Mouse (Mus musculus) left cerebral cortex, postnatal 36 days (tissue): ENCODE measurements around the gene Lmod3. TPM values are rescaled to one million over a fixed set of nuclear protein-coding genes. Genes with fewer than 3 reads are reported as not detected.
"Not testable (repeated sequence)": the region's sequence is repeated elsewhere in the genome, so short reads cannot be mapped to it uniquely, and the experiment has no call there.

ENCODE experiments used
- DNase-seq, 2 experiments: peaks; one replicate each; pipeline ENCODE4 v3.0.0; 2021 to 2022; ENCODE audit warnings: low spot score in 2 of 2, mixed read lengths in 1 of 2
- intact Hi-C: fragments of 180-260 bp; cut with DNase I; formaldehyde crosslinking; loops from one replicate; pipeline ENCODE4 v1.15.1; 2025
- total RNA-seq, 2 experiments: library from RNA; stranded (reverse); gene quantifications; 2 replicates each; pipeline ENCODE4 v1.2.3; 2021

Gene Lmod3
- total RNA-seq, 2 experiments from 2014 or later, result 0.17 TPM; not detected in 1

- intact Hi-C loops, result loop anchor here (1.0 to 5.0 kb wide), 4 partner anchors 119 to 464 kb away; no protein-coding TSS in a partner anchor
- DNase-seq, result peak; percentile 68 to 75
Observed at GRCm38 (mm10) chr6:97278014-97278787, 25.6 kb upstream of the Lmod3 start.

GRCm38 (mm10) chr6:97276890-97277497 lies 24.4 kb upstream of the Lmod3 start:
- DNase-seq, result no peak
- intact Hi-C loops, result loop anchor here (5.0 kb wide), 2 partner anchors 120 to 465 kb away; no protein-coding TSS in a partner anchor

- no peak for DNase-seq
- intact Hi-C loops, result loop anchor here (5.0 kb wide), 2 partner anchors 121 to 466 kb away; no protein-coding TSS in a partner anchor
Observed at GRCm38 (mm10) chr6:97276366-97276765, 23.8 kb upstream of the Lmod3 start.

GRCm38 (mm10) chr6:97275760-97276159 lies 23.2 kb upstream of the Lmod3 start:
- intact Hi-C loops, result loop anchor here (5.0 kb wide), 2 partner anchors 122 to 467 kb away; no protein-coding TSS in a partner anchor
- DNase-seq, result no peak

GRCm38 (mm10) chr6:97273777-97274176 lies 21.2 kb upstream of the Lmod3 start:
- intact Hi-C loops, result no loop called here
- DNase-seq, result no peak

GRCm38 (mm10) chr6:97273058-97273710 lies 20.6 kb upstream of the Lmod3 start:
- DNase-seq, result no peak
- intact Hi-C loops, result no loop called here

- intact Hi-C loops, result no loop called here
- DNase-seq, result no peak
Observed at GRCm38 (mm10) chr6:97272349-97272748, 19.8 kb upstream of the Lmod3 start.

GRCm38 (mm10) chr6:97269596-97269995 lies 17.0 kb upstream of the Lmod3 start:
- no peak for DNase-seq
- intact Hi-C loops, result no loop called here

- no peak for DNase-seq
- intact Hi-C loops, result no loop called here
Observed at GRCm38 (mm10) chr6:97267132-97267531, 14.6 kb upstream of the Lmod3 start.

GRCm38 (mm10) chr6:97266661-97267060 lies 14.1 kb upstream of the Lmod3 start:
- intact Hi-C loops, result no loop called here
- DNase-seq, result no peak

GRCm38 (mm10) chr6:97265705-97266104 lies 13.1 kb upstream of the Lmod3 start:
- DNase-seq, result no peak
- intact Hi-C loops, result no loop called here

GRCm38 (mm10) chr6:97265240-97265639 lies 12.7 kb upstream of the Lmod3 start:
- intact Hi-C loops, result no loop called here
- DNase-seq, result no peak

- intact Hi-C loops, result not testable (repeated sequence)
Observed at GRCm38 (mm10) chr6:97263750-97264149, 11.2 kb upstream of the Lmod3 start.

GRCm38 (mm10) chr6:97262229-97262628 lies 9.7 kb upstream of the Lmod3 start:
- no peak for DNase-seq
- intact Hi-C loops, result no loop called here

More at GRCm38 (mm10) chr6:97263750-97264149, 11.2 kb upstream of the Lmod3 start:
- not testable (repeated sequence) for DNase-seq

- DNase-seq, intact Hi-C loops: not testable (repeated sequence)
Observed at GRCm38 (mm10) chr6:97259926-97260325, 7.4 kb upstream of the Lmod3 start.

GRCm38 (mm10) chr6:97258489-97258888 lies 5.9 kb upstream of the Lmod3 start:
- intact Hi-C loops, result no loop called here
- no peak for DNase-seq

- intact Hi-C loops, result no loop called here
- DNase-seq, result no peak
Observed at GRCm38 (mm10) chr6:97252086-97252485, 473 bp downstream of the Lmod3 start.

- intact Hi-C loops, result loop anchor here (1.0 kb wide), 1 partner anchor 272 kb away; no protein-coding TSS in a partner anchor
- DNase-seq, result peak; percentile 19 to 50
Observed at GRCm38 (mm10) chr6:97250966-97251365, 1.6 kb downstream of the Lmod3 start.

GRCm38 (mm10) chr6:97245200-97245599 lies 7.4 kb downstream of the Lmod3 start:
- intact Hi-C loops, result no loop called here
- DNase-seq, result no peak

GRCm38 (mm10) chr6:97242522-97242921 lies 10.0 kb downstream of the Lmod3 start:
- DNase-seq, result no peak
- intact Hi-C loops, result no loop called here
